Mouse (Mus musculus) limb, embryonic 13.5 days (tissue): ENCODE results near the gene Rassf2. TPM values are rescaled to one million over a fixed set of nuclear protein-coding genes. Genes with fewer than 3 reads are reported as not detected.
A peak's percentile ranks its signal among the peaks of the same experiment; 100 is the strongest.

Experiments used
- ATAC-seq: fragments of 200-750 bp; cut with Nextera tagmentation; 2 replicates; pipeline ENCODE4 v1.8.0; 2017; ENCODE audit warnings: low read depth, moderate number of reproducible peaks, moderate TSS enrichment; ENCODE audit not compliant: low FRiP score
- H3K27ac ChIP-seq: fragments of 300-500 bp; sonication (generic); 2 replicates; pipeline ENCODE4 v1.5.1; 2015; ENCODE audit warnings: inconsistent platforms, mild to moderate bottlenecking, moderate library complexity
- H3K27me3 ChIP-seq: fragments of 300-500 bp; sonication (generic); 2 replicates; pipeline ENCODE4 v1.6.1; 2015; ENCODE audit warnings: mild to moderate bottlenecking, inconsistent platforms
- H3K36me3 ChIP-seq: fragments of 300-500 bp; sonication (generic); 2 replicates; pipeline ENCODE4 v1.6.1; 2015; ENCODE audit warnings: inconsistent platforms, mild to moderate bottlenecking, moderate library complexity
- H3K4me1 ChIP-seq: fragments of 300-500 bp; sonication (generic); 2 replicates; pipeline ENCODE4 v1.6.1; 2015; ENCODE audit warnings: inconsistent platforms
- H3K4me2 ChIP-seq: fragments of 300-500 bp; sonication (generic); replicated peaks from 2 replicates; pipeline ENCODE4 v1.6.1; 2015; ENCODE audit warnings: inconsistent platforms, mild to moderate bottlenecking, moderate library complexity
- H3K4me3 ChIP-seq: fragments of 300-500 bp; sonication (generic); 2 replicates; pipeline ENCODE4 v1.5.1; 2015; ENCODE audit warnings: moderate library complexity, mild to moderate bottlenecking, inconsistent platforms
- H3K9ac ChIP-seq: fragments of 300-500 bp; sonication (generic); 2 replicates; pipeline ENCODE4 v1.6.1; 2015; ENCODE audit warnings: mild to moderate bottlenecking, inconsistent platforms
- H3K9me3 ChIP-seq: fragments of 300-500 bp; sonication (generic); 2 replicates; pipeline ENCODE4 v1.6.1; 2016; ENCODE audit warnings: inconsistent platforms
- WGBS: fragments of 180-500 bp; shearing (Covaris S2); methylation state at CpG from one replicate; pipeline ENCODE4 v1.1.7; 2015; 5-methylcytosine and 5-hydroxymethylcytosine counted together
- polyA plus RNA-seq: library from polyadenylated mRNA; unstranded; fragments of >200 nt; fragmentation: Nextera tagmentation; extraction: Ambion mirVana; gene quantifications from 2 replicates; pipeline ENCODE4 v1.2.1, GENCODE M21; 2015

Gene Rassf2
- polyA plus RNA-seq, 1 experiment from 2014 or later, result 9.5 TPM

DNA sequence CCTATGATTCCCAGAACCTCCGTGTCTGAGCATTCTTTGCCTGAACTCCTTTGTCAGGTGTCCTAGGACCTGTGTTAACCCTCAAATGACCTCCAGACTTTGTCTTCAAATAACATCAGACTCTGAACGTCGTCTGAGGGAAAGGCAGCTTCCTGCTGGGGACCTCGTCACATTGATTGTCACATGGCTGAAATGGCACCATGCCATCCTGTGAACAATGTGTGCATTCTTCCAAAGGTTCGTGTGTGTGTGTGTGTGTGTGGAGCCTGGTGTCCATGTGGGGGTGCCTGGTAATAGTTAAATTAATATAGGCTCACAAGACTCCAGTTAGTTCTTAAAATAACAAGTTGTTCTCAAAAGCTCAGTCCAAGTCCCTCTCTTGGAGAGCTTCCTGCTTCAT lies 32.7 kb downstream of the Rassf2 start:
- no peaks in the 10 kb centered on the region; the same call in 1 of the 2 replicates for H3K36me3 ChIP-seq
- no peaks in the 10 kb centered on the region for H3K9me3 ChIP-seq
- 44% methylated on average over 5 of the region's 5 CpGs for WGBS
- H3K4me2 ChIP-seq, result no peak overlapping the region
- ATAC-seq, result no peak
- H3K9ac ChIP-seq, result no peak overlapping the region
- no peak overlapping the region for H3K27ac ChIP-seq
- H3K4me3 ChIP-seq, result no peak overlapping the region
- H3K4me1 ChIP-seq, result peaks cover 19% of the 10 kb centered on the region
- H3K27me3 ChIP-seq, result no peaks in the 10 kb centered on the region

DNA sequence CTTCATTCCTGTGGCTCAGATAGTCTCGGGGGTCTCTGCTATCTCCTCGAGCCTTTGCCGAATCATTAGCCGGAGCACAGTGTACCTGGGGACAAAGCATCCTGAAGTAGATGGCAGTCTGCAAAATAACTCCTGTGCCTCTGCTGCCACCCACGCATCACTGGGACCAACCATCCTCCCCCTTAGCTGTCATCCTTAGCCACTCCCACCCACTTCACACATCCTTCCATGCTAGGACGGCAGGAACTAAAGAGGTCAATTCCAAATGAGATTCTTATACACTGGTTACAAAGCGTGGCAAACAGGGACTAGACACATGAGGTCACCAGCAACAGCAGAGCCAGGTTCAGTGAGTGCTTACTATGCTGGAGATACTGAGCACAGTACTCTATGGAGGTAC lies 33.7 kb downstream of the Rassf2 start:
- 79% methylated on average over 7 of the region's 7 CpGs for WGBS
- no peaks in the 10 kb centered on the region for H3K9me3 ChIP-seq
- no peaks in the 10 kb centered on the region for H3K27me3 ChIP-seq
- no peak overlapping the region for H3K4me3 ChIP-seq
- H3K9ac ChIP-seq, result no peak overlapping the region
- peaks cover 25% of the 10 kb centered on the region for H3K4me1 ChIP-seq
- no peak for ATAC-seq
- H3K27ac ChIP-seq, result no peak overlapping the region
- H3K4me2 ChIP-seq, result no peak overlapping the region
- H3K36me3 ChIP-seq, result no peaks in the 10 kb centered on the region; the same call in 1 of the 2 replicates

DNA sequence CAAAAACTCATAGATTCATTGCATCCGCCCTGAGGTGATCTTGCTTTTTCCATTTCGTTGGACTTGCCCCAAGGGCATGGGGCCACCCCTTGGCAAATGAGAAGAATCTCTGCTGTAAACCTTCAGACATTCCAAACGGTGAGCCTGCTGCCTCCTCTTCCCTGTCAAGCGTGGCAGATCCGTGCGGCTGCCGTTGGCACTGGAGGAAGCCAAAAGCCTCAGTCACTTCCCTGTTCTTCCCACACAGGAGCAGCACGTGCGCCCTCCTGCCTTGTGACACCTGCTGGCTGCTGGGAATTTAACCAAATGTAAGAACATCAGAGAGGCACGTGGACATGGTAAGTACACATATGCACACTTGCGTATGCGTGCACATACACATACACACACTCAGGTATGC lies 34.3 kb downstream of the Rassf2 start:
- Histone ChIP-seq H3K4me3 (no peak overlapping the region), H3K9me3 (no peaks in the 10 kb centered on the region), H3K4me2 (no peak overlapping the region), H3K9ac (no peak overlapping the region), H3K4me1 (peaks cover 25% of the 10 kb centered on the region), H3K36me3 (no peaks in the 10 kb centered on the region; the same call in 1 of the 2 replicates), H3K27ac (no peak overlapping the region), H3K27me3 (no peaks in the 10 kb centered on the region)
- 83% methylated on average over 12 of the region's 12 CpGs for WGBS
- ATAC-seq, result no peak

DNA sequence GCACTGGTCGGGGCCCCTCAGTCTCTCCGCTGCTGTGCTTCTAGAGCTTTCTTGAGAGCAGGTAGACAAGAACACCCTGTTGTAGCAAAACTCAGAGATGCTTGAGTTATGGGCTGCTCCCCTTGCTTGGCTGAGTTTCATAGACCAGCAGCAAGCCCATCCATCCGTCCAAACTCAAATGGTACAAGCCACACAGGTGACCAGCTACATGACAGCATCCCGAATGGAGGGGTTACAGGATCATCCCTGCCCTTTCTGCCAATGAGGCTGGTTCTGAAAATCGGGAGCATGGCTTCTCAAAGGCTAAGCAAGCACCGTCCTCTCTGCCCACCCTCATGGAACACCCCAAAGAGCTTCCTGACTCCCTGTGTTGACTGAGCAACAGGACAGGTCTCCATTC lies 35.1 kb downstream of the Rassf2 start:
- ATAC-seq, result no peak
- WGBS, result 91% methylated on average over 6 of the region's 6 CpGs
- Histone ChIP-seq H3K36me3 (no peaks in the 10 kb centered on the region; the same call in 1 of the 2 replicates), H3K4me3 (no peak overlapping the region), H3K4me2 (no peak overlapping the region), H3K27me3 (no peaks in the 10 kb centered on the region), H3K27ac (no peak overlapping the region), H3K9me3 (no peaks in the 10 kb centered on the region), H3K9ac (no peak overlapping the region), H3K4me1 (peaks cover 25% of the 10 kb centered on the region)

DNA sequence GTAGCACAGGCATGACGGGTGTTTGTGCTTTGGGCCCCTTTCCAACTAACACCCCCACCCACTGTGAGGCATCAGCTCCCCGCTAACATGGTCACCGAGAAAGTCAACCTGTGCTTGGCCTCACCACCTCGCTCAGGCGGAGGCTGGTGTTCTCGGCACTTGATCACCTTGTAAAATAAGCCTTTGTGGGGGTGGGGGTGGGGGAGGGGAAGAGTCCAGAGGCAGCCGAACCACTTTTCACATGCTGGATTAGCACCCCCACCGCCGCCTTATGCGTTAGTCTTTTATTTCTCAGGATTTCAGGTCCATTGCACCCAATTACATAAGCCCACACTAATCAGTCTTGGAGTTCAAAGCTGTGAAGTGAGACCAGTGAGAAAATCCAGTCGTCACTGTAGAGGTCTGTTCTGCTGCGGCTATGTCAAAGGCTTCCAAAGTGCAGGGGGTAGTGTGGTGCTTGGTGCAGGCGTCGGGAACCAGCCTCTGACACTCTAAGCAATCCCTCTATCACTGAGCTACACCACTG lies 36.4 kb downstream of the Rassf2 start:
- H3K9ac ChIP-seq, result no peak overlapping the region
- ATAC-seq, result peak; percentile 60
- H3K4me3 ChIP-seq, result no peak overlapping the region
- no peaks in the 10 kb centered on the region for H3K27me3 ChIP-seq
- H3K4me2 ChIP-seq, result peak overlapping the region; percentile 47
- peaks cover 25% of the 10 kb centered on the region for H3K4me1 ChIP-seq
- 11% methylated on average over 14 of the region's 14 CpGs for WGBS
- no peaks in the 10 kb centered on the region for H3K36me3 ChIP-seq
- peak overlapping the region; percentile 33; the same call in 1 of the 2 replicates for H3K27ac ChIP-seq
- H3K9me3 ChIP-seq, result no peaks in the 10 kb centered on the region

DNA sequence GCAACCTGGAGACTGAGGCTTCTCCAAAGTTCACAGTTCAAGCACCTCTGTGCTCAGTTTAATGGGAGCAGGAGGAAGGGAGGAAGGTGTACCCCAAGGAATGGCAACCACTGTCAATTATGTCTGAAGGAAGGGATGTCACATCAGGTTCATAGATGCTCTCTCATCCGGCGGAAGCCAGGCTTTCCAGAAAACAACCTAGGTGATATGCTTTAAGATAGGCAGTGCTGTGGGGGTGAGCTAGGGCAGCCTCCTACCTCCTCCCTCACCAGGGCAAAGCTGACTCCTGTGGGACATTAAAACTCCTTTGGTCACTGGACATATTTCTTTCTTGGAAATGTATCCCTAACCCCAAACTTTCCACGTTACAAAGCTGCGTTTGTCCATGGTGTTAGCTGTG lies 36.9 kb downstream of the Rassf2 start:
- Histone ChIP-seq H3K9ac (no peak overlapping the region), H3K27me3 (no peaks in the 10 kb centered on the region), H3K36me3 (no peaks in the 10 kb centered on the region), H3K4me2 (peak overlapping the region; percentile 47), H3K27ac (peak overlapping the region; percentile 33; the same call in 1 of the 2 replicates), H3K4me3 (no peak overlapping the region), H3K4me1 (peaks cover 25% of the 10 kb centered on the region), H3K9me3 (no peaks in the 10 kb centered on the region)
- ATAC-seq, result no peak
- WGBS, result 58% methylated on average over 4 of the region's 4 CpGs

- Histone ChIP-seq H3K9me3 (no peaks in the 10 kb centered on the region), H3K9ac (no peak overlapping the region), H3K36me3 (no peaks in the 10 kb centered on the region), H3K4me1 (peaks cover 25% of the 10 kb centered on the region), H3K27ac (no peak overlapping the region), H3K27me3 (no peaks in the 10 kb centered on the region), H3K4me3 (no peak overlapping the region), H3K4me2 (no peak overlapping the region)
- no peak for ATAC-seq
- WGBS, result 65% methylated on average over 2 of the region's 2 CpGs
Observed at GRCm38 (mm10) chr2:131992487-131992886, 37.6 kb downstream of the Rassf2 start.

GRCm38 (mm10) chr2:131988550-131988949 lies 41.5 kb downstream of the Rassf2 start:
- no peak for ATAC-seq
- 72% methylated on average over 2 of the region's 2 CpGs for WGBS
- Histone ChIP-seq H3K9ac (no peak overlapping the region), H3K4me1 (peaks cover 21% of the 10 kb centered on the region), H3K4me3 (no peak overlapping the region), H3K27ac (no peak overlapping the region), H3K4me2 (no peak overlapping the region), H3K27me3 (no peaks in the 10 kb centered on the region), H3K36me3 (no peaks in the 10 kb centered on the region), H3K9me3 (no peaks in the 10 kb centered on the region)

DNA sequence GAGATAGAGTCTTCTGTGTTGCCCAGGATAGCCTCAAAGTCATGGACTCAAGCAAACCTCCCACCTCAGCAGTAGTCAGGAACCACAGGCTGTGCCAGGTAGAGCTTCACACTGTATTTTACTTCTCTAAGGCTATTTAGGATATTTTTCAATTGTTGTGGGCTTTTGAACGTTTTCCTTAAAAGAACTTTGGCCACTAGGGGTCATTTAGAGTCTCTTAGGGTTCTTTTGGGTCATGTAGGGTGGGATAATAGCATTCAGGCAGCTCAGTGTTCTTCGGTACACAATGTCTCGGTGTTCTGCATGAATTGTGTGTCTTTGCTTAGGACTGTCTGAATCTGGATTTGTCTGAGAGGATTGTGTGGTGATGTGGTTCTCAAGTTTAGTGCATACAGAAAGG lies 42.1 kb downstream of the Rassf2 start:
- H3K4me2 ChIP-seq, result no peak overlapping the region
- no peaks in the 10 kb centered on the region for H3K27me3 ChIP-seq
- H3K27ac ChIP-seq, result no peak overlapping the region
- 55% methylated on average over 3 of the region's 3 CpGs for WGBS
- H3K9me3 ChIP-seq, result no peaks in the 10 kb centered on the region
- H3K36me3 ChIP-seq, result no peaks in the 10 kb centered on the region
- ATAC-seq, result no peak
- H3K4me3 ChIP-seq, result no peak overlapping the region
- peaks cover 15% of the 10 kb centered on the region for H3K4me1 ChIP-seq
- H3K9ac ChIP-seq, result no peak overlapping the region

GRCm38 (mm10) chr2:131982546-131983196 lies 47.4 kb downstream of the Rassf2 start:
- H3K9me3 ChIP-seq, result peaks cover 5% of the 10 kb centered on the region
- no peaks in the 10 kb centered on the region for H3K36me3 ChIP-seq
- WGBS, result 20% methylated on average over 6 of the region's 6 CpGs
- H3K9ac ChIP-seq, result no peak overlapping the region
- no peaks in the 10 kb centered on the region for H3K27me3 ChIP-seq
- no peak overlapping the region for H3K4me2 ChIP-seq
- H3K27ac ChIP-seq, result no peak overlapping the region
- no peak for ATAC-seq
- H3K4me1 ChIP-seq, result peaks cover 7% of the 10 kb centered on the region; the same call in 1 of the 2 replicates
- no peak overlapping the region for H3K4me3 ChIP-seq

DNA sequence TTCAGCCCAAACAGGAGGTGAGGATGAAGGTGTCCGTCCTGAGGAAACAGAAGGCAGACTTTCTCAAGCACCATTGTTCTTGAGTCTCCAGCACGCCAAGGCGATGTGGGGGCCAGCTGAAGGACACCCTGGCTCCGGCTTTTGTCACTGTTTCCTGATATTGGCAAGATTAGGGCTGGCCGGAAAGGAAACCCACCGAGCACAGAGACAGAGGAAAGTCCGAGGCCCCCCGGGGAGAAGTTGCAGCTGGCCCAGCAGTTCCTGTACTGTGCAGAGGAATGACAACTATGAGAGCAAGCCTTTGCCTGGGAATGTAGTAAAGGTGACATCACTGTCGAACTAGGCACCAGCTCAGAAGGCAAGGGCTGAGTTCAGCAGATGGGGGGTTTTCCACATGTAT lies 49.2 kb downstream of the Rassf2 start:
- H3K36me3 ChIP-seq, result no peaks in the 10 kb centered on the region
- no peak overlapping the region for H3K9ac ChIP-seq
- peaks cover 12% of the 10 kb centered on the region for H3K9me3 ChIP-seq
- H3K4me3 ChIP-seq, result no peak overlapping the region
- no peak overlapping the region for H3K4me2 ChIP-seq
- WGBS, result 47% methylated on average over 9 of the region's 9 CpGs
- ATAC-seq, result peak; percentile 65
- peaks cover 7% of the 10 kb centered on the region; the same call in 1 of the 2 replicates for H3K4me1 ChIP-seq
- H3K27ac ChIP-seq, result no peak overlapping the region
- H3K27me3 ChIP-seq, result no peaks in the 10 kb centered on the region

DNA sequence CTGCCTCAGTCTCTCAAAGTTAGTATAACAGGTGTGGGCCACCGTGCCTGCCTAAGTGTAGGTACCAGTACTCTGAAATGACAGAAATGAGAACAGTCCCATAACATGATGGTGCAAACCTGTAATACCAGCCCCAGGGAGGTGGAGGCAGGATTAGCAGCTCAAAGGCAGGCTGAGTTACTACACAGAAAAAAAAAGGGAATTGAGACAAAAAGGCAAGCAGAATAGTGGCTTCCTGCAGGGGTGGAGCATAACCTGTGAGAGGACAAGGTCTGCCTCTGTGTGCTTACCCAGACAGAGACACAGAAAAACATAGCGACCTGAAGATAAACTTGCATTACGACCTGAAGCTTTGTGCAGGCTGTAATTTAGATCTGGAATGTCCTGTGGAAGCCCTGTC lies 53.4 kb downstream of the Rassf2 start:
- no peak overlapping the region for H3K9ac ChIP-seq
- no peak overlapping the region for H3K4me2 ChIP-seq
- peaks cover 12% of the 10 kb centered on the region for H3K9me3 ChIP-seq
- H3K4me1 ChIP-seq, result peaks cover 7% of the 10 kb centered on the region; the same call in 1 of the 2 replicates
- H3K36me3 ChIP-seq, result no peaks in the 10 kb centered on the region
- ATAC-seq, result no peak
- no peaks in the 10 kb centered on the region for H3K27me3 ChIP-seq
- H3K27ac ChIP-seq, result no peak overlapping the region
- H3K4me3 ChIP-seq, result no peak overlapping the region
- 73% methylated on average over 3 of the region's 3 CpGs for WGBS

- H3K4me1 ChIP-seq, result no peaks in the 10 kb centered on the region
- no peak overlapping the region for H3K4me2 ChIP-seq
- no peak for ATAC-seq
- H3K27me3 ChIP-seq, result no peaks in the 10 kb centered on the region
- H3K36me3 ChIP-seq, result no peaks in the 10 kb centered on the region
- no peaks in the 10 kb centered on the region for H3K9me3 ChIP-seq
- no peak overlapping the region for H3K9ac ChIP-seq
- 74% methylated on average over 4 of the region's 4 CpGs for WGBS
- H3K27ac ChIP-seq, result no peak overlapping the region
- no peak overlapping the region for H3K4me3 ChIP-seq
Observed at GRCm38 (mm10) chr2:131971098-131971497, 59.0 kb downstream of the Rassf2 start.
